Mouse (Mus musculus) neural tube, embryonic 11.5 days (tissue): ENCODE data around the gene Azin2. TPM values are rescaled to one million over a fixed set of nuclear protein-coding genes. Genes with fewer than 3 reads are reported as not detected.
A peak's percentile ranks its signal among the peaks of the same experiment; 100 is the strongest.

ENCODE experiments used
- ATAC-seq: fragments of 200-750 bp; cut with Nextera tagmentation; 2 replicates; pipeline ENCODE4 v1.8.0; 2017; ENCODE audit warnings: moderate number of reproducible peaks, mild to moderate bottlenecking, moderate TSS enrichment, moderate library complexity; ENCODE audit not compliant: insufficient read depth, low FRiP score, low TSS enrichment
- DNase-seq: peaks from one replicate; pipeline ENCODE4 v3.0.0-alpha.2; 2015; ENCODE audit warnings: low spot score
- H3K27ac ChIP-seq: fragments of 300-500 bp; sonication (generic); 2 replicates; pipeline ENCODE4 v1.5.1; 2014; ENCODE audit warnings: low read depth, mild to moderate bottlenecking, low read length
- H3K27me3 ChIP-seq: fragments of 300-500 bp; sonication (generic); 2 replicates; pipeline ENCODE4 v1.6.1; 2014; ENCODE audit warnings: mild to moderate bottlenecking, low read length, mixed read lengths; ENCODE audit not compliant: control insufficient read depth, insufficient read depth
- H3K36me3 ChIP-seq: fragments of 300-500 bp; sonication (generic); 2 replicates; pipeline ENCODE4 v1.6.1; 2014; ENCODE audit warnings: mild to moderate bottlenecking, low read length, moderate library complexity, mixed read lengths; ENCODE audit not compliant: control insufficient read depth, insufficient read depth
- H3K4me1 ChIP-seq: fragments of 300-500 bp; sonication (generic); 2 replicates; pipeline ENCODE4 v1.6.1; 2014; ENCODE audit warnings: low read length, mixed read lengths; ENCODE audit not compliant: control insufficient read depth, insufficient read depth
- H3K4me2 ChIP-seq: fragments of 300-500 bp; sonication (generic); 2 replicates; pipeline ENCODE4 v1.6.1; 2014; ENCODE audit warnings: low read depth, mild to moderate bottlenecking, moderate library complexity
- H3K4me3 ChIP-seq: fragments of 300-500 bp; sonication (generic); 2 replicates; pipeline ENCODE4 v1.5.1; 2014; ENCODE audit warnings: low read depth, low read length
- H3K9ac ChIP-seq: fragments of 300-500 bp; sonication (generic); 2 replicates; pipeline ENCODE4 v1.6.1; 2014; ENCODE audit warnings: mild to moderate bottlenecking, low read length
- H3K9me3 ChIP-seq: fragments of 300-500 bp; sonication (generic); 2 replicates; pipeline ENCODE4 v1.6.1; 2016; ENCODE audit warnings: low read length; ENCODE audit not compliant: control insufficient read depth
- WGBS: fragments of 180-500 bp; shearing (Covaris S2); extraction: QIAGEN DNeasy Blood & Tissue Kit; methylation state at CpG from one replicate; pipeline ENCODE4 v1.1.7; 2014; 5-methylcytosine and 5-hydroxymethylcytosine counted together
- polyA plus RNA-seq: library from polyadenylated mRNA; unstranded; fragments of >200 nt; fragmentation: Nextera tagmentation; extraction: Ambion mirVana; gene quantifications from 2 replicates; pipeline ENCODE4 v1.2.1, GENCODE M21; 2014

The Azin2 gene
- polyA plus RNA-seq, 1 experiment from 2014 or later = 12.9 TPM

DNA sequence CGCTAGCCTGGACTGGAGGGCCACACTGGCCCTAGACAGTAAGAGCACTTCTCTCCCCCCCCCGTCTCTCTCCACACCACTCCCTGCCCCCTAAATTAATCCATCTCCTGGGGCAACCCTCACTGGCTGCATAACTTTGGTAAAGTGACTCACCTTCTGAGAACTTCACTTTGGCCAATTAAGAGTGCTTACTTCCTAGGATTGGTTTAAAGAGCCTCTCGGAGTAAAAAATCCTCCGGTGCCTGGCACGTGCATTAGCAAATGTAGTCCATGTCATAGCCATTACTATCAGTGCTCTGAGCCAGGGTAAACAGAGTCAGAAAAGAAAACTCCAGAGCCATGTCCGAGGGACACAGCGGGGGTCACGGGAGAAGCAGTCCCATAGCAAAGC lies 8.2 kb upstream of the Azin2 start:
- no peaks in the 10 kb centered on the region for H3K27me3 ChIP-seq
- ATAC-seq = no peak
- H3K36me3 ChIP-seq = no peaks in the 10 kb centered on the region
- WGBS = 83% methylated on average over 7 of the region's 8 CpGs
- no peak overlapping the region for H3K4me3 ChIP-seq
- no peak overlapping the region for H3K27ac ChIP-seq
- DNase-seq = no peak
- H3K9ac ChIP-seq = no peak overlapping the region
- no peak overlapping the region for H3K4me2 ChIP-seq
- H3K9me3 ChIP-seq = no peaks in the 10 kb centered on the region
- H3K4me1 ChIP-seq = no peaks in the 10 kb centered on the region

GRCm38 (mm10) chr4:128969607-128970416 lies 7.6 kb upstream of the Azin2 start:
- H3K27me3 ChIP-seq = no peaks in the 10 kb centered on the region
- H3K9ac ChIP-seq = no peak overlapping the region
- no peaks in the 10 kb centered on the region for H3K36me3 ChIP-seq
- WGBS = 76% methylated on average over 18 of the region's 18 CpGs
- H3K9me3 ChIP-seq = no peaks in the 10 kb centered on the region
- no peak for ATAC-seq
- H3K4me1 ChIP-seq = no peaks in the 10 kb centered on the region
- H3K4me3 ChIP-seq = no peak overlapping the region
- no peak for DNase-seq
- no peak overlapping the region for H3K27ac ChIP-seq
- no peak overlapping the region for H3K4me2 ChIP-seq

DNA sequence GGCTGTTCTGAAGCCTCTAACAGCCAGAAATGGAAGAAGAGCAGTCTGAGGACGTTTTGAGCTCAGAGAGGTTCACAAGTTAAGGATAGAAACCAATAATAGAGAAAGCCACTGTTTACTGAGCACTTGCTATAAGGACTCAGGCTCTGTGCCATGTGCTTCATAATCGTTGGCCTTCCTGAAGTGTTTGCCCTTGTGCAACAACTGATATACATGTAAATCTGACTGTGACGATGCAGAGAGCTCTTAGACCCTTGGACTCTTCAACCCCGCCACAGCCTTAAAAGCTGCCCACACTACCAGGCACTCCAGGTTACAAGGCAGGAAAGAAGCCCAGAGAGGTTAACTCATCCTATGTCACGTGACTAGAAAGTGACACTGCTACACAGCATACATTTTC lies 6.8 kb upstream of the Azin2 start:
- Histone ChIP-seq H3K9me3 (no peaks in the 10 kb centered on the region), H3K4me2 (no peak overlapping the region), H3K9ac (no peak overlapping the region), H3K36me3 (no peaks in the 10 kb centered on the region), H3K4me1 (no peaks in the 10 kb centered on the region), H3K27me3 (no peaks in the 10 kb centered on the region), H3K4me3 (no peak overlapping the region), H3K27ac (no peak overlapping the region)
- no peak for ATAC-seq
- 81% methylated on average over 5 of the region's 5 CpGs for WGBS
- no peak for DNase-seq

- Histone ChIP-seq H3K4me2 (no peak overlapping the region), H3K36me3 (no peaks in the 10 kb centered on the region), H3K9ac (no peak overlapping the region), H3K27me3 (no peaks in the 10 kb centered on the region), H3K4me3 (no peak overlapping the region), H3K9me3 (no peaks in the 10 kb centered on the region), H3K27ac (no peak overlapping the region), H3K4me1 (0 out of 2 replicates have a peak, but pooled peaks cover 2% of the 10 kb centered on the region)
- DNase-seq (no peak), ATAC-seq (no peak)
- 47% methylated on average over 7 of the region's 7 CpGs for WGBS
Observed at GRCm38 (mm10) chr4:128966751-128967150, 4.5 kb upstream of the Azin2 start.

- Histone ChIP-seq H3K4me3 (peak overlapping the region; percentile 59), H3K9ac (peak overlapping the region; percentile 42; the same call in 1 of the 2 replicates), H3K36me3 (no peaks in the 10 kb centered on the region), H3K9me3 (no peaks in the 10 kb centered on the region), H3K4me2 (peak overlapping the region; percentile 92), H3K27me3 (peaks cover 5% of the 10 kb centered on the region), H3K4me1 (0 out of 2 replicates have a peak, but pooled peaks cover 2% of the 10 kb centered on the region), H3K27ac (no peak overlapping the region)
- DNase-seq (no peak), ATAC-seq (no peak)
- 9% methylated on average over 9 of the region's 9 CpGs for WGBS
Observed at GRCm38 (mm10) chr4:128962926-128963290, 666 bp upstream of the Azin2 start.

DNA sequence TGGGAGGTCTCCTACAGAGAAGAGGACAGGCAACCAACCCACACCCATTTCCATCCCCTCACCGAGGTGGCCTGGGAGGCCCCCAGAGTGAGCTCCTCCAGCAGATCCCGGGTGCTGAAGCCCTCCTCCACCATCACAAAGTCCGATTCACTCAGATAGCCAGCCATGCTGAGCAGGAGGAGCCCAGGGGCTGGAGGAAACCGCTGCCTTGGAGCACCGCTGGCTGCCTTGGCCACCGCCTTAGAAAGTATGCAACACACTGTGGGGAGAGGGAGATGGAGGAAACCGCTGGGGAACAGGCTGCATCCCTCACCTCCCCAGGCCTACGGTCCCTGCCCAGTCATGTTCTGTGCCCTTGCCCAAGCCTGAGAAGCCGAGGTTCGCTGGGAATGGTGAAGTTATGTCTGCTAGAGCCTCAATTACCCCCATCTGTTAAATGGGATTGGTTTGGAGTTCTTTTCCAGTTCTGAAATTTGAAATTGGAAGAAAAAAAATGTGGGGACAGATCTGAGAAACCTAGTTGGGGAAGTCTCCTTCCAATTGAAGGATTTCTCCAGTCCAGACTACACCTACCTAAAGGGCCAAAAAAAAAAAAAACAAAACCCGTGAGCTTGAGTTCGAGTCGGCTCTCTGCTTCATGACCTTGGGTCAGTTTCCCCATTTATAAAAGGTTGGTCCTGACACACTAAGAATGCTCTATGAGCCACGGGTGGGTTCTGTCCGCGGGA lies 777 bp downstream of the Azin2 start:
- WGBS = 2% methylated on average over 16 of the region's 16 CpGs
- H3K27ac ChIP-seq = no peak overlapping the region
- peaks cover 5% of the 10 kb centered on the region for H3K27me3 ChIP-seq
- peak overlapping the region; percentile 59 for H3K4me3 ChIP-seq
- H3K4me1 ChIP-seq = 0 out of 2 replicates have a peak, but pooled peaks cover 2% of the 10 kb centered on the region
- ATAC-seq = no peak
- H3K36me3 ChIP-seq = no peaks in the 10 kb centered on the region
- peak overlapping the region; percentile 92 for H3K4me2 ChIP-seq
- H3K9ac ChIP-seq = peak overlapping the region; percentile 70
- DNase-seq = no peak
- no peaks in the 10 kb centered on the region for H3K9me3 ChIP-seq

DNA sequence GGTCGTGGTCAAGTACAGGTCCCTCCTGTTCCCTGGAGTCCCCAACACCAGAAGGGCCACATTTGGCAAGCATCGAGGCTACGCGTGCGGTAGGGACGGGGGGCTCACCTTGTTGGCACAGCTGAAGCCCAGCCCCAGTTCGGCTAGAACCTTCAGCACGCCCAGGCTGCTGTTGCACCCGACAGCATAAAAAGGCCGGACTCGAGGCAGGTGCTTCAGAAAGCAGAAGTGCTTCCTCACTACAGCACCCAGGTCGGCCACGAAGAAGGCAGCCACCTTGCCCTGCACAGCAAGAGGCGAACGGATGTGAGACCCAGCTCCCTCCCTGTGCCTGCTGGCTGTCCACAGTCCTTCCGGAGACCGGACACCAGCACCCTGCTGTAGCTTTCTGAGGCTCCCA lies 2.6 kb downstream of the Azin2 start:
- Histone ChIP-seq H3K4me1 (0 out of 2 replicates have a peak, but pooled peaks cover 2% of the 10 kb centered on the region), H3K27ac (no peak overlapping the region), H3K9me3 (no peaks in the 10 kb centered on the region), H3K36me3 (no peaks in the 10 kb centered on the region), H3K9ac (no peak overlapping the region), H3K27me3 (peaks cover 5% of the 10 kb centered on the region), H3K4me2 (no peak overlapping the region), H3K4me3 (no peak overlapping the region)
- DNase-seq = no peak
- no peak for ATAC-seq
- WGBS = 87% methylated on average over 17 of the region's 17 CpGs

DNA sequence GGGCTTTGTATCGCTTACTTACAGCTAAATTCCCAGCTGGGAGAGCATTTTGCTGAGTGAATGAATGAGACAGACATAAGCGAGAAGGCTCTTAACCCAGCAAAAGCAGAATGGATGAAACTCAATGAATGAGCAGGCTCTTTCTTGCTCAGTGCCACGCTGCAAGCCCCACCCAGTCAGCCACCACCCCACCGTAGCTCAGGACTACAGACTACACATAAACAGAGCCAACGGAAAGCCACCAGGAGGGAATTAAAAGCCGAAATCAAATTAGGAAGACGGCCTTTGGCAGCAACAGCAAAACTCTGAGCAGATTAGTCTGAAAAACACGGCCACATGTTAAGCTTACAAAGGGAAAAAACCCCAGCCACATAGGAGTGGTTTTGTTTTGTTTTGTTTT lies 3.4 kb downstream of the Azin2 start:
- Histone ChIP-seq H3K4me3 (no peak overlapping the region), H3K27me3 (peaks cover 5% of the 10 kb centered on the region), H3K27ac (no peak overlapping the region), H3K4me2 (no peak overlapping the region), H3K36me3 (no peaks in the 10 kb centered on the region), H3K4me1 (0 out of 2 replicates have a peak, but pooled peaks cover 2% of the 10 kb centered on the region), H3K9ac (no peak overlapping the region), H3K9me3 (no peaks in the 10 kb centered on the region)
- WGBS = 81% methylated on average over 8 of the region's 8 CpGs
- DNase-seq (no peak), ATAC-seq (no peak)
